In the genomic region with DNA sequence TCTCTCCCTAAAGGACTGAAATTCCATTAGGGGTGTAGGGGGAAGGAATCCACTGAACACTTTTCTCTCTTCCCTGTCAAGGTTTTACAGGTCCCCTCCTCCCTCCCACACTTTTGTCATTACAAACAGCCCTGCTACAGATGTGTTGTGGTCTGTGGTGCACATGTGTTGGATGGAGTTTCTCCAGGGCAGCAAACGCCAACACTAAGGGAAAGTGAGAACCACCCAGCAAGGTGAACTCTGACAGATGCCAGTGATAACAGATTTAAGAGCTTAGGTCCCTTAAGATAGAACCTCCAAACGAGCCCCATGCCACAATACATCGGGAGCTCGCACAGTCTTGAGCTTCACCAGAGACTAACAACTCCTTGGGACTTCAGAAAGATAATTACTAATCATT, we compare ENCODE assay signal across 31 mouse cellular contexts.
"Had no signal": no experiment of that assay in that cellular context is flagged by ENCODE, and none has a peak within 500 bp of the region (broad histone marks: within the 10 kb centered on the region; RNA-seq: fewer than 3 reads in every experiment).

No protein-coding gene starts in this region.

- H3K4me2 ChIP-seq: limb, embryonic 12.5 days; limb, embryonic 13.5 days; limb, embryonic 15.5 days; liver, embryonic 11.5 days; liver, embryonic 12.5 days; liver, embryonic 13.5 days; liver, embryonic 15.5 days; lung, embryonic 14.5 days; lung, embryonic 15.5 days; midbrain, embryonic 11.5 days; midbrain, embryonic 12.5 days; midbrain, embryonic 13.5 days; midbrain, embryonic 15.5 days; neural tube, embryonic 12.5 days had no signal

- H3K36me3 ChIP-seq: limb, embryonic 12.5 days; limb, embryonic 13.5 days; limb, embryonic 15.5 days; liver, embryonic 12.5 days; liver, embryonic 13.5 days; liver, embryonic 15.5 days; lung, embryonic 15.5 days; midbrain, embryonic 10.5 days; midbrain, embryonic 12.5 days; midbrain, embryonic 13.5 days; midbrain, embryonic 15.5 days; neural tube, embryonic 12.5 days had no signal

- H3K27ac ChIP-seq: limb, embryonic 12.5 days; limb, embryonic 13.5 days; limb, embryonic 15.5 days; liver, embryonic 12.5 days; liver, embryonic 13.5 days; liver, embryonic 14.5 days; liver, embryonic 15.5 days; lung, embryonic 15.5 days; macrophage; midbrain, embryonic 10.5 days; midbrain, embryonic 12.5 days; midbrain, embryonic 15.5 days; neural tube, embryonic 12.5 days had no signal

- H3K9me3 ChIP-seq: limb, embryonic 12.5 days; limb, embryonic 13.5 days; limb, embryonic 15.5 days; liver, embryonic 12.5 days; liver, embryonic 13.5 days; liver, embryonic 15.5 days; lung, embryonic 15.5 days; megakaryocyte, embryonic 14.5 days; midbrain, embryonic 10.5 days; midbrain, embryonic 12.5 days; midbrain, embryonic 13.5 days; midbrain, embryonic 15.5 days; neural tube, embryonic 12.5 days had no signal

- H3K27me3 ChIP-seq: limb, embryonic 15.5 days; liver, embryonic 12.5 days; liver, embryonic 13.5 days; liver, embryonic 15.5 days; lung, embryonic 15.5 days; megakaryocyte, embryonic 14.5 days; midbrain, embryonic 12.5 days; midbrain, embryonic 13.5 days; midbrain, embryonic 15.5 days; neural tube, embryonic 12.5 days had no signal

- H3K4me3 ChIP-seq: limb, embryonic 12.5 days; limb, embryonic 13.5 days; limb, embryonic 15.5 days; liver, embryonic 12.5 days; liver, embryonic 13.5 days; liver, embryonic 15.5 days; lung, embryonic 15.5 days; megakaryocyte, embryonic 14.5 days; midbrain, embryonic 10.5 days; midbrain, embryonic 12.5 days; midbrain, embryonic 13.5 days; midbrain, embryonic 15.5 days; myocyte; neural tube, embryonic 12.5 days had no signal

- ATAC-seq: liver, embryonic 12.5 days; liver, postnatal 0 days; lung, postnatal 0 days; midbrain, embryonic 13.5 days; midbrain, embryonic 15.5 days; midbrain, embryonic 16.5 days had no signal

- DNase-seq: left cerebral cortex, postnatal 4 days; liver; liver, embryonic 13.5 days; liver, postnatal 0 days; lung, adult 18-20 months; lung, adult 2 months; lung, embryonic 14.5 days; lung, postnatal 10 days; lung, postnatal 14 days; lung, postnatal 36 days; lung, postnatal 4 days; midbrain, embryonic 14.5 days had no signal

- H3K4me1 ChIP-seq: limb, embryonic 15.5 days; liver, embryonic 12.5 days; liver, embryonic 13.5 days; liver, embryonic 15.5 days; lung, embryonic 15.5 days; megakaryocyte, embryonic 14.5 days; midbrain, embryonic 12.5 days; midbrain, embryonic 15.5 days; neural tube, embryonic 12.5 days had no signal

- H3K9ac ChIP-seq: limb, embryonic 12.5 days; limb, embryonic 13.5 days; limb, embryonic 15.5 days; liver, embryonic 12.5 days; liver, embryonic 13.5 days; liver, embryonic 14.5 days; liver, embryonic 15.5 days; liver, postnatal 0 days; lung, embryonic 14.5 days; lung, embryonic 15.5 days; midbrain, embryonic 12.5 days; midbrain, embryonic 13.5 days; midbrain, embryonic 15.5 days; neural tube, embryonic 12.5 days had no signal
